Comparison of ENCODE assay signal across 27 mouse cellular contexts in genomic region chr15:14806849-14807248, GRCm38 (mm10).
DNase-seq lines count a peak whose midpoint lies in the region; ATAC-seq and TF ChIP-seq lines count a peak whose summit lies in the region.
"Had no signal": no experiment of that assay in that cellular context is flagged by ENCODE, and none has a peak within 500 bp of the region (broad histone marks: within the 10 kb centered on the region; RNA-seq: fewer than 3 reads in every experiment).

No protein-coding gene starts in this region.

- H3K27me3 ChIP-seq in forebrain, embryonic 14.5 days (replicated peaks; ENCODE audit: control insufficient read depth, insufficient read depth, low read length), result no peaks in the 10 kb centered on the region
- no peaks in the 10 kb centered on the region for H3K27me3 ChIP-seq in forebrain, embryonic 15.5 days
- no peaks in the 10 kb centered on the region for H3K27me3 ChIP-seq in midbrain, postnatal 0 days (ENCODE audit: insufficient read depth, low read length)
- no peaks in the 10 kb centered on the region for H3K27me3 ChIP-seq in midbrain, embryonic 13.5 days
- H3K27me3 ChIP-seq in liver, embryonic 12.5 days (replicated peaks), result no peaks in the 10 kb centered on the region
- H3K27me3 ChIP-seq: embryonic facial prominence, embryonic 13.5 days; hindbrain, embryonic 15.5 days had no signal

- no peak for ATAC-seq in forebrain, embryonic 14.5 days
- ATAC-seq in forebrain, embryonic 15.5 days (replicated peaks), result no peak
- ATAC-seq in midbrain, postnatal 0 days (ENCODE audit: low FRiP score), result no peak
- no peak for ATAC-seq in midbrain, embryonic 13.5 days
- ATAC-seq in liver, embryonic 12.5 days, result no peak
- ATAC-seq: activated CD4-positive, CD25-positive, alpha-beta regulatory T cell, adult 4 months; CD4-positive, CD25-positive, alpha-beta regulatory T cell, adult 4 months; forebrain, embryonic 16.5 days; intestine, postnatal 0 days had no signal

- H3K9me3 ChIP-seq in forebrain, embryonic 14.5 days (replicated peaks; ENCODE audit: control insufficient read depth, low read length), result no peaks in the 10 kb centered on the region
- H3K9me3 ChIP-seq in forebrain, embryonic 15.5 days, result no peaks in the 10 kb centered on the region
- H3K9me3 ChIP-seq in midbrain, postnatal 0 days (ENCODE audit: low read length), result no peaks in the 10 kb centered on the region
- no peaks in the 10 kb centered on the region for H3K9me3 ChIP-seq in midbrain, embryonic 13.5 days
- H3K9me3 ChIP-seq in liver, embryonic 12.5 days (replicated peaks), result no peaks in the 10 kb centered on the region
- H3K9me3 ChIP-seq: embryonic facial prominence, embryonic 13.5 days; forebrain, embryonic 10.5 days; hindbrain, embryonic 10.5 days; hindbrain, embryonic 15.5 days had no signal

- 53% methylated on average over 1 of the region's 1 CpGs for WGBS in forebrain, embryonic 14.5 days
- WGBS in forebrain, embryonic 15.5 days, result 57% methylated on average over 1 of the region's 1 CpGs
- 72% methylated on average over 1 of the region's 1 CpGs for WGBS in midbrain, postnatal 0 days
- 71% methylated on average over 1 of the region's 1 CpGs for whole genome bisulfite sequencing in midbrain, embryonic 13.5 days
- WGBS in liver, embryonic 12.5 days (ENCODE audit: insufficient replicate concordance), result 39% methylated on average over 1 of the region's 1 CpGs

- H3K27ac ChIP-seq in forebrain, embryonic 14.5 days (ENCODE audit: low read depth, low read length), result no peak overlapping the region
- no peak overlapping the region for H3K27ac ChIP-seq in forebrain, embryonic 15.5 days (replicated peaks)
- no peak overlapping the region for H3K27ac ChIP-seq in midbrain, postnatal 0 days (ENCODE audit: low read depth, low read length)
- H3K27ac ChIP-seq in midbrain, embryonic 13.5 days, result no peak overlapping the region
- H3K27ac ChIP-seq in liver, embryonic 12.5 days, result no peak overlapping the region
- H3K27ac ChIP-seq: embryonic facial prominence, embryonic 13.5 days; forebrain, embryonic 10.5 days; gastrocnemius, adult 2 months; hindbrain, embryonic 10.5 days; hindbrain, embryonic 15.5 days had no signal

- no peaks in the 10 kb centered on the region for H3K36me3 ChIP-seq in forebrain, embryonic 14.5 days (ENCODE audit: control insufficient read depth, insufficient read depth, low read length)
- H3K36me3 ChIP-seq in forebrain, embryonic 15.5 days, result no peaks in the 10 kb centered on the region
- H3K36me3 ChIP-seq in midbrain, postnatal 0 days (ENCODE audit: insufficient read depth, low read length), result no peaks in the 10 kb centered on the region
- no peaks in the 10 kb centered on the region for H3K36me3 ChIP-seq in midbrain, embryonic 13.5 days
- no peaks in the 10 kb centered on the region for H3K36me3 ChIP-seq in liver, embryonic 12.5 days
- H3K36me3 ChIP-seq: embryonic facial prominence, embryonic 13.5 days; forebrain, embryonic 10.5 days; hindbrain, embryonic 10.5 days; hindbrain, embryonic 15.5 days had no signal

- TF ChIP-seq CTCF in midbrain, postnatal 0 days (IDR thresholded peaks at IDR 0.05), result no peak

- H3K9ac ChIP-seq in forebrain, embryonic 14.5 days (ENCODE audit: low read length), result no peak overlapping the region
- no peak overlapping the region for H3K9ac ChIP-seq in forebrain, embryonic 15.5 days (replicated peaks)
- no peak overlapping the region for H3K9ac ChIP-seq in midbrain, postnatal 0 days (replicated peaks; ENCODE audit: low read length, poor library complexity, severe bottlenecking)
- no peak overlapping the region for H3K9ac ChIP-seq in midbrain, embryonic 13.5 days (replicated peaks)
- H3K9ac ChIP-seq in liver, embryonic 12.5 days, result no peak overlapping the region
- H3K9ac ChIP-seq: embryonic facial prominence, embryonic 13.5 days; hindbrain, embryonic 15.5 days had no signal

- intact Hi-C loops in heart, postnatal 25 days (cut with DNase I), result no loop called here

- H3K4me2 ChIP-seq in forebrain, embryonic 14.5 days (ENCODE audit: low read length), result no peak overlapping the region
- H3K4me2 ChIP-seq in forebrain, embryonic 15.5 days (replicated peaks), result no peak overlapping the region
- H3K4me2 ChIP-seq in midbrain, postnatal 0 days (ENCODE audit: low read depth, low read length, poor library complexity, severe bottlenecking), result no peak overlapping the region
- no peak overlapping the region for H3K4me2 ChIP-seq in midbrain, embryonic 13.5 days (replicated peaks)
- H3K4me2 ChIP-seq in liver, embryonic 12.5 days, result no peak overlapping the region
- H3K4me2 ChIP-seq: embryonic facial prominence, embryonic 13.5 days; heart, embryonic 11.5 days; hindbrain, embryonic 15.5 days had no signal

- no peak overlapping the region for H3K4me3 ChIP-seq in forebrain, embryonic 14.5 days (ENCODE audit: low read depth, low read length)
- H3K4me3 ChIP-seq in forebrain, embryonic 15.5 days, result no peak overlapping the region
- H3K4me3 ChIP-seq in midbrain, postnatal 0 days (ENCODE audit: low read depth, low read length), result no peak overlapping the region
- H3K4me3 ChIP-seq in midbrain, embryonic 13.5 days (replicated peaks), result no peak overlapping the region
- no peak overlapping the region for H3K4me3 ChIP-seq in liver, embryonic 12.5 days
- H3K4me3 ChIP-seq: embryonic facial prominence, embryonic 13.5 days; forebrain, embryonic 10.5 days; gastrocnemius, adult 2 months; hindbrain, embryonic 10.5 days; hindbrain, embryonic 15.5 days had no signal

- no peaks in the 10 kb centered on the region for H3K4me1 ChIP-seq in forebrain, embryonic 14.5 days (ENCODE audit: control insufficient read depth, insufficient read depth, low read length)
- no peaks in the 10 kb centered on the region for H3K4me1 ChIP-seq in forebrain, embryonic 15.5 days
- H3K4me1 ChIP-seq in midbrain, postnatal 0 days (ENCODE audit: insufficient read depth, low read length), result no peaks in the 10 kb centered on the region
- no peaks in the 10 kb centered on the region for H3K4me1 ChIP-seq in midbrain, embryonic 13.5 days (replicated peaks)
- H3K4me1 ChIP-seq in liver, embryonic 12.5 days, result no peaks in the 10 kb centered on the region
- H3K4me1 ChIP-seq: embryonic facial prominence, embryonic 13.5 days; forebrain, embryonic 10.5 days; hindbrain, embryonic 10.5 days; hindbrain, embryonic 15.5 days had no signal

- DNase-seq in forebrain, embryonic 14.5 days (ENCODE audit: low spot score), result peak; percentile 0
- DNase-seq in midbrain, postnatal 0 days (ENCODE audit: low spot score), result peak; percentile 53
- peak; percentile 1 for DNase-seq in hindlimb bud, embryonic 11.5 days (ENCODE audit: extremely low spot score, low read depth, low spot score)
- no peak for DNase-seq in heart, postnatal 25 days (ENCODE audit: low spot score)
- DNase-seq: adrenal gland, adult 8-10 months; adrenal gland, postnatal 25 days; cerebellum, adult 11 months; cerebellum, adult 2 months; cerebellum, adult 9-11 months; cerebellum, postnatal 25 days; gastrocnemius, adult 2 months; gastrocnemius, postnatal 14 days; heart, adult 11 months; heart, postnatal 36 days; kidney, adult 2 months had no signal
